Mouse (Mus musculus): Measurements from ENCODE around the gene Bmx. TPM values are rescaled to one million over a fixed set of nuclear protein-coding genes. Genes with fewer than 3 reads are reported as not detected.
A peak's percentile ranks its signal among the peaks of the same experiment; 100 is the strongest.

Gene Bmx
- polyA plus RNA-seq, 1 experiment from 2014 or later, result 4.6 TPM

DNA sequence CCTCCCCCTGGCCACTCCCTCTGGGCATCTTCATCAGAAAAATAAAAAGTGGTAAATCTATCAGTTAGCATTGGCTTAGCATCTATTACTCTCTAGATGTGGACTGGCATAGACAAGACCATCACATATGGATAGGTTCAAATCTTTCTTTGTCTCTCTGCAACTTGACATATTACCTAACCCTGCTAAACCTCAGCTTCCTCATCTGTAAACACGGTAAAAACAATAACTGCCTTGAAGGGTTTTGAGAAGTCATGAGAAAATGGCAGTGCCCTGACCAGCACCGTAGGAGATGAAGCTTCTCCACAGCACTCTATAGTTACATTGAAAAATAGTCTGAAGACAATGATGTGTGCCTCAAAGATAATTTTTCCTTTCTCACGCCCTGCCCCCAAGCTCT is 1.5 kb downstream of the Bmx start:
- no peak overlapping the region; the same call in 1 of the 2 replicates for H3K4me3 ChIP-seq
- WGBS, result 71% methylated on average over 3 of the region's 3 CpGs
- no peak for ATAC-seq (replicated peaks; ENCODE audit: insufficient number of reproducible peaks, insufficient read depth, low FRiP score, low read depth)
- no peak overlapping the region for H3K4me2 ChIP-seq
- H3K36me3 ChIP-seq, result no peaks in the 10 kb centered on the region
- 0 out of 2 replicates have a peak overlapping the region, but pooled peaks have one; percentile 27 for H3K27ac ChIP-seq
- no peaks in the 10 kb centered on the region for H3K9me3 ChIP-seq (replicated peaks)
- H3K9ac ChIP-seq, result no peak overlapping the region
- H3K4me1 ChIP-seq (replicated peaks), result no peaks in the 10 kb centered on the region
- no peaks in the 10 kb centered on the region for H3K27me3 ChIP-seq

DNA sequence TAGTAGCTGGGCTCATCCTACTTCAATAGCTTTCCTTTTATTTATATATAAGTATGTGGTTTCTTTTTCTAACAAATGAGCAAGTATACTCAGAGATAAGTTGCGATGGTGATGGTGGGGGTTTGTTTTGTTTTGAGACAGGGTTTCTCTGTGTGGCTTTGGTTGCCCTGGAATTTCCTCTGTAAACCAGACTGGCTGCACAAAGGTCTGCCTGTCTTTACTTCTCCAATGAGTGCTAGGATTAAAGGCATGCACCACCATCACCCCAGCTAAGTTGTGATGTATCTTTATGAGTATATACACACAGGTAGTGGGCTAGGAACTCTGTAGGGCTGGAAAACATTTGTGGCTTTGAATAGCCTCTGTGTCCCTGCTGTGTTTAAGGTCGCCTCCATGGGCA is 11.3 kb downstream of the Bmx start:
- Histone ChIP-seq H3K9ac (no peak overlapping the region), H3K36me3 (no peaks in the 10 kb centered on the region), H3K27ac (no peak overlapping the region), H3K27me3 (no peaks in the 10 kb centered on the region), H3K9me3 (replicated peaks) (no peaks in the 10 kb centered on the region), H3K4me1 (replicated peaks) (no peaks in the 10 kb centered on the region), H3K4me3 (no peak overlapping the region), H3K4me2 (no peak overlapping the region)
- ATAC-seq (replicated peaks; ENCODE audit: insufficient number of reproducible peaks, insufficient read depth, low FRiP score, low read depth), result no peak
- 52% methylated on average over 2 of the region's 2 CpGs for WGBS

DNA sequence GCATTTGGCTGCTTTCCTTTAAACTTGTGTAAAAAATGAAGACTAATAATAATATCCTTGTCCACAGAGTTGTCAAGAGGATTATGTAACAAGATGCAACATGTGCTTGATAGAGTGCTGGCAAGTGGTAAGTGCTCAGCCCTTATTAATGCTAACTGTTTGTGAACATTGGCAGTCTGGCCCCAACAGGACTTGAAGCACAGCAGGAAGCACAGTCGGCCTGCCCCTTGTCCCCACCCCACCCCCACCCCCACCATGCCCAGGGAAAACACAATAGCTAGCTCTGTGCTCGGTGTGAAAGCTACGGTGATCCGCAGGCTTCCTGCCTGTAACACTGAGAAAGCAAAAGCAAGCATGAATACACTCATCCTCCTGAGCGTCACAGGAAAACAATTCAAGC is 12.3 kb downstream of the Bmx start:
- Histone ChIP-seq H3K4me1 (replicated peaks) (no peaks in the 10 kb centered on the region), H3K9me3 (replicated peaks) (no peaks in the 10 kb centered on the region), H3K36me3 (no peaks in the 10 kb centered on the region), H3K4me2 (0 out of 2 replicates have a peak overlapping the region, but pooled peaks have one; percentile 21), H3K9ac (no peak overlapping the region), H3K4me3 (no peak overlapping the region), H3K27ac (no peak overlapping the region), H3K27me3 (no peaks in the 10 kb centered on the region)
- no peak for ATAC-seq (replicated peaks; ENCODE audit: insufficient number of reproducible peaks, insufficient read depth, low FRiP score, low read depth)
- 10% methylated on average over 5 of the region's 5 CpGs for WGBS

DNA sequence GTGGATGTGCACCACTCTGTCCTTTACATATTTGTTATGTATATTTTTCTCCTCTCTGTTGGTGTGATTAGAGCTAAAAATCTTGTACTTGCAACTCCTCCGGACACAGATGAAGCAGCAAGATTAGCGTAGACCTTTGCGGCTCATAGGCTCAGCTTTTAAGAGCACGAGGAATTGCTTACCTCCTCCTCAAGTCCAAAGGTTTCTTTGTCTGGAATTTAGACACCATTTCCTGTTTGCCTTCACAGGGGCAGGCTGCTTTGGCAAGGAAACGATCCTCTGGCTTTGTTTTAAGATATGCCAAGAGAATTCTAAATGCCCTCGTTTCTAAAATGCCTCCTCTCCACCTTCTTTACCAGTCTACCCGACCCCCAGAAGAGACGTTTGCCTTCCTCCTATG is 24.6 kb downstream of the Bmx start:
- WGBS, result 45% methylated on average over 8 of the region's 8 CpGs
- H3K27ac ChIP-seq, result no peak overlapping the region

DNA sequence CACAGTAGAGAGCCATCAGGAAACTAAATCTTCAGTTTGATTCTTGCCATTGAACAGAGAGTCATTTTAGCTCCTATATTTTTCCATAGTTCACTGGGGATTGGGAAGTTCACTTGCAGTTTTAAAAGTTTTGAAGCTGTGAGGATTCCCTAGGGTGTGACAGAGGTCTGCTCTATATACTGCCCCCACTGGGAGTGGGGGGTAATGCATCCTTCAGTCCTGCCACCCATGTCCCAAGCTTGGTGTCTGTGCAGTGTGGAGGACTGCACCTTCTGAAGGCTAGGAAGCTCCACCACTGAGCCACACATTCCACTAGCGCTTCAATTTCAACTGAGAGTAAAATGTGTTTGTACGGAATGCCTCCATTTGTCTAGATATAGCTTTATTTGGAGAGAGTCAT is 36.0 kb downstream of the Bmx start:
- no peak overlapping the region for H3K9ac ChIP-seq
- no peaks in the 10 kb centered on the region for H3K27me3 ChIP-seq
- H3K4me2 ChIP-seq, result no peak overlapping the region
- H3K36me3 ChIP-seq, result no peaks in the 10 kb centered on the region
- 75% methylated on average over 2 of the region's 2 CpGs for WGBS
- no peak for ATAC-seq (replicated peaks; ENCODE audit: insufficient number of reproducible peaks, insufficient read depth, low FRiP score, low read depth)
- no peak overlapping the region for H3K4me3 ChIP-seq
- H3K4me1 ChIP-seq (replicated peaks), result no peaks in the 10 kb centered on the region
- no peak overlapping the region for H3K27ac ChIP-seq
- no peaks in the 10 kb centered on the region for H3K9me3 ChIP-seq (replicated peaks)

More for the DNA sequence above, 24.6 kb downstream of the Bmx start:
- Histone ChIP-seq H3K9ac (no peak overlapping the region), H3K4me3 (no peak overlapping the region), H3K36me3 (no peaks in the 10 kb centered on the region), H3K4me1 (replicated peaks) (no peaks in the 10 kb centered on the region), H3K9me3 (replicated peaks) (no peaks in the 10 kb centered on the region), H3K27me3 (no peaks in the 10 kb centered on the region), H3K4me2 (no peak overlapping the region)
- no peak for ATAC-seq (replicated peaks; ENCODE audit: insufficient number of reproducible peaks, insufficient read depth, low FRiP score, low read depth)

DNA sequence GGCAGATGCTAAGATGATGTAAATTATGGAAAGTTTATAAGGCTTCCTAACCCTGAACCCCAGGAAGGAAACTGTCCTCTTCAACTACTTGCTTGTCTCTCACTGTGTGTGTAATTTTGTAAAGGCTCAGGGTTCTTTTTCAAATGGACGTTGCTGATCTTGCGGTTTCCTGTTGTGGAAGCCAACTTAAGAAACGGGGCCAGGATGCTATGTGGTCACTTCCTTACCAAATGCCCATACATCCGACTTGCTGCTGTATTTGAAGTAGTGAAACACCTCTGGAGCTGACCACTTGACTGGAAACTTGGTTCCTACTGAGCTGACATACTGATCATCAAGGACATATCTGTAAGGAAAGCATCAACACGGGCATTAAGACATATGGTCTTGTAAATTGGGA is 57.4 kb downstream of the Bmx start:
- H3K4me3 ChIP-seq, result no peak overlapping the region
- no peaks in the 10 kb centered on the region for H3K27me3 ChIP-seq
- 73% methylated on average over 5 of the region's 5 CpGs for WGBS
- no peak for ATAC-seq (replicated peaks; ENCODE audit: insufficient number of reproducible peaks, insufficient read depth, low FRiP score, low read depth)
- no peaks in the 10 kb centered on the region for H3K9me3 ChIP-seq (replicated peaks)
- H3K27ac ChIP-seq, result no peak overlapping the region
- H3K4me2 ChIP-seq, result no peak overlapping the region
- no peaks in the 10 kb centered on the region for H3K36me3 ChIP-seq
- H3K9ac ChIP-seq, result no peak overlapping the region
- H3K4me1 ChIP-seq (replicated peaks), result no peaks in the 10 kb centered on the region

DNA sequence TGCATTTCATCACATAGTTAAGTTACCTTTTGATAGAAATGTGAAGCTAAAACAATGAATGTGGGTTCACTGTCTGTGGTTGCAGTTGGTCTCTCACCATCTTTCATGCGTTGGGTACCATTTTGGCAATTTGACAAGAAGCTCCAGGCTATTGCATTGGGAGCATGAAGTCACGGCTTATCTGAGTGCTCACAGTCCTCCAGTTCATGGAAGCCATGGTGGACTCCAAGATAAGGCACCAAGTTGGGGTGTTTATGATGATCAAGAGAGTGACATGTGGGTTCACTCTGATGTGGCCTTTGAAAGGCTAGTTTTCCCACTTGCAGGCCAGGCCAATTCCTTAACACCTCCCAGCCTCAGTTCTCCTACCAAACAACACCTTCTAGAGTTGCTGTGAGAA is 60.3 kb downstream of the Bmx start:
- no peaks in the 10 kb centered on the region for H3K9me3 ChIP-seq (replicated peaks)
- H3K27ac ChIP-seq, result no peak overlapping the region
- H3K36me3 ChIP-seq, result no peaks in the 10 kb centered on the region
- no peak overlapping the region for H3K4me3 ChIP-seq
- ATAC-seq (replicated peaks; ENCODE audit: insufficient number of reproducible peaks, insufficient read depth, low FRiP score, low read depth), result no peak
- H3K4me2 ChIP-seq, result no peak overlapping the region
- no peaks in the 10 kb centered on the region for H3K4me1 ChIP-seq (replicated peaks)
- 86% methylated on average over 2 of the region's 2 CpGs for WGBS
- no peaks in the 10 kb centered on the region for H3K27me3 ChIP-seq
- H3K9ac ChIP-seq, result no peak overlapping the region

DNA sequence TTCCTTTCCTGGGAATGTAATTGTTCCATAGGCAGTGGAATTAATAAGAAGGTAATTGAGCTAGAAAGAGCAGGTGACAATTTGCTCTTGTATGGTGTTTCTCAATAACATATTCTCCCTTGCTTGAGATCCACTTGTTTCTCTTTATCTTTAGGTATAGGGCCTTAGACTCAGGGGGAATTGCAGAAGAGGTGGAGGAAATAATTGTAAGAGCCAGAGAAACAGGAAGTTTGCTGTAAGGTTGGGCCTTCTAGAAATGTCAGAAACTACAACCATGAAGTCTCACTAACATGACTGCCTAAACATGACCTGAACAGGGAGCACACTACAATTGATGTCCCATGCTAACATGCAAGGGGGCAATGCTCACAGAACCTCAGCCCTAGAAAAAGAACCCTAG is 68.1 kb downstream of the Bmx start:
- H3K4me3 ChIP-seq, result no peak overlapping the region
- no peaks in the 10 kb centered on the region for H3K27me3 ChIP-seq
- ATAC-seq (replicated peaks; ENCODE audit: insufficient number of reproducible peaks, insufficient read depth, low FRiP score, low read depth), result no peak
- H3K36me3 ChIP-seq, result no peaks in the 10 kb centered on the region
- H3K4me1 ChIP-seq (replicated peaks), result no peaks in the 10 kb centered on the region
- H3K9me3 ChIP-seq (replicated peaks), result no peaks in the 10 kb centered on the region
- no peak overlapping the region for H3K27ac ChIP-seq
- H3K9ac ChIP-seq, result no peak overlapping the region
- no peak overlapping the region for H3K4me2 ChIP-seq

DNA sequence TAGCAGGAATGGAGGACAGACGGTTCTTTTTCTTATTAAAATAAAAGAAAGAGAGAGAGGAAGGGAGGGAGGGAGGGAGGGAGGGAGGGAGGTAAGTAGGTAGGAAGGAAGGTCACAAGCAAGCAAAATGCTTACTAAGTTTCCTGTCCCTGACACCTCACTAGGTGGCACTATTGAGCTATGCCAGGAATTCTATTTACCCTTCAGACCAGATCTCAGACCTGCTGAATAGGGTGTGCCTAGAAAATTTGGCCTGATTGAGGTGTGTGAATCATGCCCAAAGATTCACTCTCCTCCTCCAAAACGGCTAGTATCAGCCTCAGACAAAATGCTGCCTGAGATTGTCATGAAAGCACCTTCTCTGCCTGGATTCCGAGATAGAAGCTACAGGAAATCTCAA is 74.1 kb downstream of the Bmx start:
- no peak overlapping the region for H3K4me3 ChIP-seq
- H3K4me2 ChIP-seq, result no peak overlapping the region
- no peaks in the 10 kb centered on the region; the same call in 1 of the 2 replicates for H3K27me3 ChIP-seq
- 26% methylated on average over 3 of the region's 3 CpGs for WGBS
- H3K9ac ChIP-seq, result no peak overlapping the region
- H3K9me3 ChIP-seq (replicated peaks), result no peaks in the 10 kb centered on the region
- no peak overlapping the region for H3K27ac ChIP-seq
- no peak for ATAC-seq (replicated peaks; ENCODE audit: insufficient number of reproducible peaks, insufficient read depth, low FRiP score, low read depth)
- H3K36me3 ChIP-seq, result no peaks in the 10 kb centered on the region
- no peaks in the 10 kb centered on the region for H3K4me1 ChIP-seq (replicated peaks)

DNA sequence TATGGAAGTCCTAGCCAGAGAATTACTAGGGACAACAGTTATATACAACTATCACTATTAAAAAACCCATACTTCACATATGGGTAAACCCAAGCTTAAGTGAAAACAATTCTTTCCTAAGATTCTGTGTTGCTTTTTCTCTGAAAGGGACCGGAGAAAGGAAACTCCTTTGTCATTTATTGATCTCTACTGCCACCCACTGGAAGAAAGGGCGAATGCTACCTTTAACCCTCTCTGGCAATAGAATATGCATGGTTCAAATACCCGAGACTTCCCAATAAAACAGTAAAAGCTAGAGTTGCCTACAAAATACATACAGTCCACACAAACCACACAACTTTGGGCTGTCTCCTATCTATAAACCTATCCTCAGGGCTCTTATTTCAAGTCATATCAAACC is 78.2 kb downstream of the Bmx start:
- no peak overlapping the region for H3K9ac ChIP-seq
- H3K4me1 ChIP-seq (replicated peaks), result no peaks in the 10 kb centered on the region
- no peaks in the 10 kb centered on the region for H3K9me3 ChIP-seq (replicated peaks)
- H3K4me2 ChIP-seq, result no peak overlapping the region
- WGBS, result 12% methylated on average over 3 of the region's 3 CpGs
- no peaks in the 10 kb centered on the region for H3K36me3 ChIP-seq
- no peak for ATAC-seq (replicated peaks; ENCODE audit: insufficient number of reproducible peaks, insufficient read depth, low FRiP score, low read depth)
- H3K27me3 ChIP-seq, result no peaks in the 10 kb centered on the region; the same call in 1 of the 2 replicates
- no peak overlapping the region for H3K27ac ChIP-seq
- H3K4me3 ChIP-seq, result no peak overlapping the region

DNA sequence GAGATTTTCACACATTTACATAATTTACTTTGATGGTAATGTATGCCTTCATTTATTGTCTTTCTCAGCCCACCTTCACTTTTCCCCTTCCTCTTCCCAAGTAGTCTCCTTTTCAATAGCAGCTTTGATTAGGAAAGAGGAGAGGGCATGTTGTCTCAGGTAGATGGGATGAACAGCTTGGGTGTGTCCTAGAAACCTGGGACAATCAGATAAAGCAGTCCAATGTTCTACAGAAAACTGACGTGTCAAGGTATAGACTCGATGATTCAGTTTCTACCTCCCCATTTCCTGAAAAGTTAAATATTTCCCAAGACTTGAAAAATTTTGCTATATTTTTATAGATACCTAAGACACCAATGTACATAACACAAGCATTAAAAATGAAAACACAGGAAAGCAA is 79.1 kb downstream of the Bmx start:
- no peaks in the 10 kb centered on the region for H3K36me3 ChIP-seq
- no peaks in the 10 kb centered on the region for H3K9me3 ChIP-seq (replicated peaks)
- no peak overlapping the region for H3K4me3 ChIP-seq
- no peak for ATAC-seq (replicated peaks; ENCODE audit: insufficient number of reproducible peaks, insufficient read depth, low FRiP score, low read depth)
- no peaks in the 10 kb centered on the region for H3K4me1 ChIP-seq (replicated peaks)
- no peak overlapping the region for H3K4me2 ChIP-seq
- WGBS, result 68% methylated on average over 2 of the region's 2 CpGs
- no peaks in the 10 kb centered on the region; the same call in 1 of the 2 replicates for H3K27me3 ChIP-seq
- H3K27ac ChIP-seq, result no peak overlapping the region
- no peak overlapping the region for H3K9ac ChIP-seq

DNA sequence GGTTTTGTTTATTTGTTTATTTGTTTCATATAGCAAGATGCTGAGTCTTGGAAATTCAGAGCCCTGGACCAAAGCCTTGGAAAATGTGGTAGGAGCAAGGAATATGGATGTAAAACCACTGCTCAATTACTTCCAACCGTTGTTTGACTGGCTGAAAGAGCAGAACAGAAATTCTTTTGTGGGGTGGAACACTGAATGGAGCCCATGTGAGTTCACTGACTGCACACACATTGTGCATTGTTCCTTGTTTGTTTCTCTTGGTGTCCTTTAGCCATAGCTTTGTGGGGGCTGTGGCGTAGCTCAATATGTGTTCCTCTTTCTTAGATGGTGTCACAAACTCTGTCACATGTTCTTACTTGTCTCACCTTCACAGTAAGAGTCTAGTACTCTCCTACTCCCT is 82.2 kb downstream of the Bmx start:
- H3K36me3 ChIP-seq, result no peaks in the 10 kb centered on the region
- H3K4me1 ChIP-seq (replicated peaks), result no peaks in the 10 kb centered on the region
- no peak overlapping the region for H3K27ac ChIP-seq
- no peak overlapping the region for H3K4me3 ChIP-seq
- no peak for ATAC-seq (replicated peaks; ENCODE audit: insufficient number of reproducible peaks, insufficient read depth, low FRiP score, low read depth)
- WGBS, result 73% methylated on average over 2 of the region's 2 CpGs
- H3K4me2 ChIP-seq, result no peak overlapping the region
- H3K9me3 ChIP-seq (replicated peaks), result no peaks in the 10 kb centered on the region
- H3K27me3 ChIP-seq, result no peaks in the 10 kb centered on the region; the same call in 1 of the 2 replicates
- H3K9ac ChIP-seq, result no peak overlapping the region

All from heart, embryonic 15.5 days (tissue).